Mouse (Mus musculus): Measurements from ENCODE around the gene Xcl1.

The Xcl1 gene

GRCm38 (mm10) chr1:164905047-164905446, 30.3 kb downstream of the Xcl1 start:
- no peak for DNase-seq (ENCODE audit: low spot score)

- DNase-seq (ENCODE audit: low spot score), result no peak
These were observed 34.6 kb downstream of the Xcl1 start for GRCm38 (mm10) chr1:164900696-164901095.

GRCm38 (mm10) chr1:164900226-164900625, 35.1 kb downstream of the Xcl1 start:
- DNase-seq (ENCODE audit: low spot score), result no peak

- no peak for DNase-seq (ENCODE audit: low spot score)
These were observed 35.8 kb downstream of the Xcl1 start for GRCm38 (mm10) chr1:164899506-164899905.

GRCm38 (mm10) chr1:164898846-164899351, 36.4 kb downstream of the Xcl1 start:
- peak; percentile 4 for DNase-seq (ENCODE audit: low spot score)

GRCm38 (mm10) chr1:164897163-164897817, 38.0 kb downstream of the Xcl1 start:
- no peak for DNase-seq (ENCODE audit: low spot score)

GRCm38 (mm10) chr1:164896211-164897145, 38.8 kb downstream of the Xcl1 start:
- DNase-seq (ENCODE audit: low spot score), result no peak

GRCm38 (mm10) chr1:164895806-164896205, 39.5 kb downstream of the Xcl1 start:
- no peak for DNase-seq (ENCODE audit: low spot score)

- no peak for DNase-seq (ENCODE audit: low spot score)
These were observed 45.0 kb downstream of the Xcl1 start for GRCm38 (mm10) chr1:164890366-164890765.

GRCm38 (mm10) chr1:164888563-164888962, 46.8 kb downstream of the Xcl1 start:
- no peak for DNase-seq (ENCODE audit: low spot score)

- DNase-seq (ENCODE audit: low spot score), result no peak
These were observed 47.6 kb downstream of the Xcl1 start for GRCm38 (mm10) chr1:164887775-164888174.

GRCm38 (mm10) chr1:164881891-164882290, 53.4 kb downstream of the Xcl1 start:
- no peak for DNase-seq (ENCODE audit: low spot score)

Measured in c-Kit-positive CD71-positive TER-119-positive erythroid progenitor cells, embryonic 14.5 days (primary cell).